Mouse (Mus musculus) midbrain, embryonic 14.5 days (tissue): ENCODE results near the gene Tapt1. TPM values are rescaled to one million over a fixed set of nuclear protein-coding genes. Genes with fewer than 3 reads are reported as not detected.

Source experiments
- ATAC-seq: fragments of 200-750 bp; cut with Nextera tagmentation; 2 replicates; pipeline ENCODE4 v1.8.0; 2017; ENCODE audit warnings: moderate number of reproducible peaks, moderate library complexity; ENCODE audit not compliant: low FRiP score, low TSS enrichment
- DNase-seq: peaks from one replicate; pipeline ENCODE4 v3.0.0-alpha.2; 2015
- H3K27ac ChIP-seq: fragments of 300-500 bp; sonication (generic); replicated peaks from 2 replicates; pipeline ENCODE4 v1.5.1; 2014; ENCODE audit warnings: mild to moderate bottlenecking, low read depth, low read length, moderate library complexity
- H3K27me3 ChIP-seq: fragments of 300-500 bp; sonication (generic); 2 replicates; pipeline ENCODE4 v1.6.1; 2014; ENCODE audit warnings: low read length, control low read depth, mixed read lengths; ENCODE audit not compliant: control insufficient read depth, insufficient read depth
- H3K36me3 ChIP-seq: fragments of 300-500 bp; sonication (generic); 2 replicates; pipeline ENCODE4 v1.6.1; 2014; ENCODE audit warnings: low read length, control low read depth; ENCODE audit not compliant: control insufficient read depth, insufficient read depth
- H3K4me1 ChIP-seq: fragments of 300-500 bp; sonication (generic); 2 replicates; pipeline ENCODE4 v1.6.1; 2014; ENCODE audit warnings: mild to moderate bottlenecking, antibody characterized with exemption, low read length, control low read depth; ENCODE audit not compliant: control insufficient read depth, insufficient read depth
- H3K4me2 ChIP-seq: fragments of 300-500 bp; sonication (generic); 2 replicates; pipeline ENCODE4 v1.6.1; 2014; ENCODE audit warnings: mild to moderate bottlenecking, low read length, moderate library complexity
- H3K4me3 ChIP-seq: fragments of 300-500 bp; sonication (generic); replicated peaks from 2 replicates; pipeline ENCODE4 v1.5.1; 2014; ENCODE audit warnings: low read depth, low read length
- H3K9ac ChIP-seq: fragments of 300-500 bp; sonication (generic); replicated peaks from 2 replicates; pipeline ENCODE4 v1.6.1; 2014; ENCODE audit warnings: mild to moderate bottlenecking, low read length, moderate library complexity
- H3K9me3 ChIP-seq: fragments of 300-500 bp; sonication (generic); 2 replicates; pipeline ENCODE4 v1.6.1; 2016; ENCODE audit warnings: low read length, control low read depth, mixed read lengths; ENCODE audit not compliant: control insufficient read depth
- WGBS: fragments of 180-500 bp; shearing (Covaris S2); extraction: QIAGEN DNeasy Blood & Tissue Kit; methylation state at CpG from one replicate; pipeline ENCODE4 v1.1.7; 2014; 5-methylcytosine and 5-hydroxymethylcytosine counted together
- polyA plus RNA-seq: library from polyadenylated mRNA; unstranded; fragments of >200 nt; fragmentation: Nextera tagmentation; extraction: Ambion mirVana; gene quantifications from 2 replicates; pipeline ENCODE4 v1.2.1, GENCODE M21; 2014

Gene Tapt1
- polyA plus RNA-seq, 1 experiment from 2014 or later: 34.6 TPM

DNA sequence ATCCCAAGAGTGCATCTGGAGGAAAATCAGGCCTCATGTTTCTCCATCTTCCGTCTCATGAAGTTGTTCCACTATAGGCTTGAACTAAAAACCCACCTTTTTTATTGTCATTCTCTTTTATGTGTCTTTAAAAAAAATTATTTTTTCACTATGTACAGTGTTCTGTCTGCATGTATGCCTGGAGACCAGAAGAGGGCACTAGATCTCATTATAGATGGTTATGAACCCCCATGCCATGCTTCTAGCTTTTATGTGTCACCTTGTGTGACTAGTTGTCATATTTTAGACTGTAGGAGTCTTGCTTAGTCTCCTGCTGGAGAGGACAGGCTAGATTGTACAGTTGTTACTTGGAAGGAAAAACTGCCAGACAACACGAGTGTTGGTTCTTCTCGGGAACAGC lies 63.1 kb downstream of the Tapt1 start:
- ATAC-seq: no peak
- WGBS: over 99% methylated on average over 3 of the region's 3 CpGs
- no peaks in the 10 kb centered on the region for H3K27me3 ChIP-seq
- no peaks in the 10 kb centered on the region for H3K4me1 ChIP-seq
- H3K4me2 ChIP-seq: no peak overlapping the region
- no peak for DNase-seq
- H3K27ac ChIP-seq: no peak overlapping the region
- no peaks in the 10 kb centered on the region for H3K9me3 ChIP-seq
- no peak overlapping the region for H3K9ac ChIP-seq
- H3K36me3 ChIP-seq: no peaks in the 10 kb centered on the region
- no peak overlapping the region for H3K4me3 ChIP-seq

- Histone ChIP-seq H3K4me2 (no peak overlapping the region), H3K4me1 (no peaks in the 10 kb centered on the region), H3K9me3 (no peaks in the 10 kb centered on the region), H3K4me3 (no peak overlapping the region), H3K27me3 (no peaks in the 10 kb centered on the region), H3K9ac (no peak overlapping the region), H3K27ac (no peak overlapping the region), H3K36me3 (no peaks in the 10 kb centered on the region)
- no peak for ATAC-seq
- WGBS: 89% methylated on average over 7 of the region's 7 CpGs
- DNase-seq: no peak
These were observed 63.6 kb downstream of the Tapt1 start for GRCm38 (mm10) chr5:44162786-44163185.

DNA sequence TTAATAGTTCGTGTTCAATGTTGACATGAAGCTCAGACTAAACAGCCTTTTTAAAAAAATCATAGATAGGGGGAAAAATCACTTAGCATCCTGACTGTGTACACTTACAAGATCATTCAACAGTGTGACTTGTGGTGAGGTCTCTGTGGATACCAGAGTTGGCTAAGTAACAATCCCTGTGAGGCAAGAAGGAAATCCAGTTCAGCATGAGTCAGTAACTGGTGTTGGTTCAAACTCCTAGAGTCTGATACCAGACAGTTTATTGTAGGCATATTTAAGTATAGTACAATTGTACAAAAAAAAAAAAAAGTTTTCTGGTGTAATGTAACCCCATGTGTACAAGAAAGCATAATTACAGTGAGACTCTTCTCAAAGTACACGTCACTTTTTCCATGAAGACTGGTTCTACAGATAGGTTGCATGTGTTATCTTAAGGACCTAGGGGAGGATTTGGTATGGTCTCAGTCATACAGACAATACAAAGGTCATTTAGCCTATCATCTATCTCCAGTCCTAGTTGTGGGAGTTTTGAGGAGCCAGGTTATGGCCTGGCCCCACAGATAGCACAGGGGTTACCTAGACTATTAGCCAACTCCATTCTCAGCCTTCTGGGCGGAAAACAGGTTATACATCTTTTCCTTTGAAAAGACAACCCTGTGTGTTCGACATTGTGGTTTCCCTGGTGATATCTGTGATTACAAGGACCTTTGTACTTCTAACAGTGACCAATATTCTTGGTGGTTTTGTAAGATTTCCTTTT lies 66.6 kb downstream of the Tapt1 start:
- Histone ChIP-seq H3K9ac (no peak overlapping the region), H3K4me1 (no peaks in the 10 kb centered on the region), H3K36me3 (no peaks in the 10 kb centered on the region), H3K27me3 (no peaks in the 10 kb centered on the region), H3K27ac (no peak overlapping the region), H3K9me3 (no peaks in the 10 kb centered on the region), H3K4me2 (no peak overlapping the region), H3K4me3 (no peak overlapping the region)
- no peak for ATAC-seq
- no peak for DNase-seq
- 83% methylated on average over 4 of the region's 4 CpGs for WGBS

DNA sequence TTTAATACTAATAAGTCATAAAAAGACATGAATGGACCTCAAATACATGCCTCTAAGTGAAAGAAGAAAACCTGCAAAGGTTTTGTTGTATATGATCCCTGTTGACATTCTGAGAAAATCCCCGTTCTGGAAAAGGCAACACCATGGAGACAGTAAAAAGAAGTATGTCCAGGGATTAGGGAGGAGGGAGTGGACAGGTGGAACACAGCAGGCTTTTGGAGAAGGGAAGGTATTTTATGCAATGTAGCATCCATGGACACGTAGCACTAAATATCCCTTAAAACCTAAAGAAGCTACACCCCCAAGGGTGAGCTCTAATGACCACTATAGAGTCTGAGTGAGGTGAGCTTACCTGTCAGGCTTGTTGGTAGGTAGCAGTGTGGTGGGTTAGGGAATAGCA lies 67.2 kb downstream of the Tapt1 start:
- Histone ChIP-seq H3K27me3 (no peaks in the 10 kb centered on the region), H3K9ac (no peak overlapping the region), H3K4me3 (no peak overlapping the region), H3K9me3 (no peaks in the 10 kb centered on the region), H3K4me2 (no peak overlapping the region), H3K27ac (no peak overlapping the region), H3K4me1 (no peaks in the 10 kb centered on the region), H3K36me3 (no peaks in the 10 kb centered on the region)
- no peak for ATAC-seq
- no peak for DNase-seq
- 82% methylated on average over 2 of the region's 2 CpGs for WGBS

GRCm38 (mm10) chr5:44158458-44158857 lies 68.0 kb downstream of the Tapt1 start:
- Histone ChIP-seq H3K27me3 (no peaks in the 10 kb centered on the region), H3K4me1 (no peaks in the 10 kb centered on the region), H3K4me3 (no peak overlapping the region), H3K9ac (no peak overlapping the region), H3K4me2 (no peak overlapping the region), H3K9me3 (no peaks in the 10 kb centered on the region), H3K36me3 (no peaks in the 10 kb centered on the region), H3K27ac (no peak overlapping the region)
- no peak for DNase-seq
- 90% methylated on average over 3 of the region's 3 CpGs for WGBS
- no peak for ATAC-seq

DNA sequence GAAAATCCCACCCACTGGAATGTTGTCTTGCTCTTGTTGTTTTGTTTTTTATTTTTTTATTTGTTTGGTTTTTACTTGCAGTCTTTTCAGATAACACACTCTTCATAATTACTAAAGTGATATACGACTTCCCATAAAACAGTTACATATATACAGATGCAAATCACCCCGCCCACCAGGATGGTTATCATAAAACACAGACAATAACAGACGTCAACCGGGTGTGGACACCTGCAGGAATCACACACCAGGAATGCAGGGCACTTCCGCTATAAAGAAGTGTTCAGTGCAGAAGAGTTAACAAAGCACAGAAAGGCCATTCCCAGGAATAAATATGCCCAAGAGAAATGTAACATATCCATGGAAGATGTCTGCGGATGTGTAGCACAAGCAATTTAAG lies 68.7 kb downstream of the Tapt1 start:
- H3K36me3 ChIP-seq: no peaks in the 10 kb centered on the region
- H3K27me3 ChIP-seq: no peaks in the 10 kb centered on the region
- 91% methylated on average over 6 of the region's 6 CpGs for WGBS
- ATAC-seq: no peak
- H3K4me2 ChIP-seq: no peak overlapping the region
- no peak overlapping the region for H3K4me3 ChIP-seq
- no peaks in the 10 kb centered on the region for H3K4me1 ChIP-seq
- H3K9me3 ChIP-seq: no peaks in the 10 kb centered on the region
- no peak for DNase-seq
- H3K27ac ChIP-seq: no peak overlapping the region
- H3K9ac ChIP-seq: no peak overlapping the region

- Histone ChIP-seq H3K4me3 (no peak overlapping the region), H3K9me3 (no peaks in the 10 kb centered on the region), H3K36me3 (no peaks in the 10 kb centered on the region), H3K4me1 (no peaks in the 10 kb centered on the region), H3K27ac (no peak overlapping the region), H3K27me3 (no peaks in the 10 kb centered on the region), H3K9ac (no peak overlapping the region), H3K4me2 (no peak overlapping the region)
- ATAC-seq: no peak
- no peak for DNase-seq
- 84% methylated on average over 1 of the region's 1 CpGs for WGBS
These were observed 73.4 kb downstream of the Tapt1 start for GRCm38 (mm10) chr5:44153050-44153449.

GRCm38 (mm10) chr5:44151327-44152051 lies 74.9 kb downstream of the Tapt1 start:
- no peaks in the 10 kb centered on the region for H3K36me3 ChIP-seq
- no peak overlapping the region for H3K27ac ChIP-seq
- no peaks in the 10 kb centered on the region for H3K27me3 ChIP-seq
- ATAC-seq (no peak), DNase-seq (peak; percentile 44)
- H3K4me2 ChIP-seq: no peak overlapping the region
- no peak overlapping the region for H3K9ac ChIP-seq
- no peaks in the 10 kb centered on the region for H3K4me1 ChIP-seq
- H3K4me3 ChIP-seq: no peak overlapping the region
- H3K9me3 ChIP-seq: no peaks in the 10 kb centered on the region
- 82% methylated on average over 4 of the region's 4 CpGs for WGBS

GRCm38 (mm10) chr5:44147732-44148131 lies 78.7 kb downstream of the Tapt1 start:
- WGBS: 89% methylated on average over 3 of the region's 3 CpGs
- Histone ChIP-seq H3K9ac (no peak overlapping the region), H3K4me3 (no peak overlapping the region), H3K36me3 (no peaks in the 10 kb centered on the region), H3K4me1 (0 out of 2 replicates have a peak, but pooled peaks cover 4% of the 10 kb centered on the region), H3K4me2 (no peak overlapping the region), H3K27ac (no peak overlapping the region), H3K27me3 (no peaks in the 10 kb centered on the region), H3K9me3 (no peaks in the 10 kb centered on the region)
- DNase-seq: no peak
- ATAC-seq: no peak
